Mouse (Mus musculus): Measurements from ENCODE around the gene C530008M17Rik. TPM values are rescaled to one million over a fixed set of nuclear protein-coding genes. Genes with fewer than 3 reads are reported as not detected.

C530008M17Rik gene
- polyA plus RNA-seq, 1 experiment from 2014 or later: 29.9 TPM

GRCm38 (mm10) chr5:76771371-76771770 is 115.1 kb downstream of the C530008M17Rik start:
- Histone ChIP-seq H3K4me1 (no peaks in the 10 kb centered on the region), H3K9me3 (no peaks in the 10 kb centered on the region), H3K27me3 (ENCODE audit: insufficient read depth, poor library complexity, severe bottlenecking) (no peaks in the 10 kb centered on the region), H3K27ac (no peak overlapping the region), H3K4me3 (no peak overlapping the region), H3K36me3 (no peaks in the 10 kb centered on the region)
- WGBS: 82% methylated on average over 5 of the region's 5 CpGs
- no peak for DNase-seq (ENCODE audit: low spot score)

- H3K4me1 ChIP-seq: no peaks in the 10 kb centered on the region
- WGBS: 68% methylated on average over 4 of the region's 4 CpGs
- no peak for DNase-seq (ENCODE audit: low spot score)
These were observed 116.5 kb downstream of the C530008M17Rik start for GRCm38 (mm10) chr5:76772831-76773230.

GRCm38 (mm10) chr5:76773492-76774158 is 117.3 kb downstream of the C530008M17Rik start:
- no peaks in the 10 kb centered on the region for H3K27me3 ChIP-seq (ENCODE audit: insufficient read depth, poor library complexity, severe bottlenecking)
- H3K4me1 ChIP-seq: no peaks in the 10 kb centered on the region
- H3K36me3 ChIP-seq: no peaks in the 10 kb centered on the region
- no peak overlapping the region for H3K27ac ChIP-seq
- no peak for DNase-seq (ENCODE audit: low spot score)
- no peaks in the 10 kb centered on the region for H3K9me3 ChIP-seq
- 71% methylated on average over 9 of the region's 9 CpGs for WGBS
- H3K4me3 ChIP-seq: no peak overlapping the region

More at GRCm38 (mm10) chr5:76772831-76773230, 116.5 kb downstream of the C530008M17Rik start:
- Histone ChIP-seq H3K4me3 (no peak overlapping the region), H3K27me3 (ENCODE audit: insufficient read depth, poor library complexity, severe bottlenecking) (no peaks in the 10 kb centered on the region), H3K27ac (no peak overlapping the region), H3K9me3 (no peaks in the 10 kb centered on the region), H3K36me3 (no peaks in the 10 kb centered on the region)

- Histone ChIP-seq H3K36me3 (no peaks in the 10 kb centered on the region), H3K4me1 (peaks cover 3% of the 10 kb centered on the region; the same call in 1 of the 2 replicates), H3K27ac (no peak overlapping the region), H3K27me3 (ENCODE audit: insufficient read depth, poor library complexity, severe bottlenecking) (no peaks in the 10 kb centered on the region), H3K9me3 (no peaks in the 10 kb centered on the region), H3K4me3 (no peak overlapping the region)
- DNase-seq (ENCODE audit: low spot score): no peak
- WGBS: 54% methylated on average over 14 of the region's 14 CpGs
These were observed 122.8 kb downstream of the C530008M17Rik start for GRCm38 (mm10) chr5:76779094-76779615.

GRCm38 (mm10) chr5:76781943-76782342 is 125.6 kb downstream of the C530008M17Rik start:
- Histone ChIP-seq H3K4me3 (no peak overlapping the region), H3K4me1 (peaks cover 3% of the 10 kb centered on the region; the same call in 1 of the 2 replicates), H3K27me3 (ENCODE audit: insufficient read depth, poor library complexity, severe bottlenecking) (no peaks in the 10 kb centered on the region), H3K27ac (no peak overlapping the region), H3K9me3 (no peaks in the 10 kb centered on the region), H3K36me3 (no peaks in the 10 kb centered on the region)
- 59% methylated on average over 13 of the region's 13 CpGs for WGBS
- DNase-seq (ENCODE audit: low spot score): no peak

- Histone ChIP-seq H3K9me3 (no peaks in the 10 kb centered on the region), H3K4me1 (peaks cover 3% of the 10 kb centered on the region; the same call in 1 of the 2 replicates), H3K36me3 (no peaks in the 10 kb centered on the region), H3K27ac (no peak overlapping the region), H3K27me3 (ENCODE audit: insufficient read depth, poor library complexity, severe bottlenecking) (no peaks in the 10 kb centered on the region), H3K4me3 (no peak overlapping the region)
- 48% methylated on average over 7 of the region's 7 CpGs for WGBS
- DNase-seq (ENCODE audit: low spot score): no peak
These were observed 126.2 kb downstream of the C530008M17Rik start for GRCm38 (mm10) chr5:76782414-76783103.

GRCm38 (mm10) chr5:76783104-76783441 is 126.8 kb downstream of the C530008M17Rik start:
- H3K27me3 ChIP-seq (ENCODE audit: insufficient read depth, poor library complexity, severe bottlenecking): no peaks in the 10 kb centered on the region
- peaks cover 3% of the 10 kb centered on the region; the same call in 1 of the 2 replicates for H3K4me1 ChIP-seq
- H3K4me3 ChIP-seq: no peak overlapping the region
- no peak overlapping the region for H3K27ac ChIP-seq
- no peaks in the 10 kb centered on the region for H3K9me3 ChIP-seq
- H3K36me3 ChIP-seq: no peaks in the 10 kb centered on the region
- WGBS: 68% methylated on average over 8 of the region's 8 CpGs
- DNase-seq (ENCODE audit: low spot score): no peak

- no peaks in the 10 kb centered on the region for H3K9me3 ChIP-seq
- no peak for DNase-seq (ENCODE audit: low spot score)
- no peak overlapping the region for H3K4me3 ChIP-seq
- no peak overlapping the region for H3K27ac ChIP-seq
- WGBS: 59% methylated on average over 7 of the region's 7 CpGs
- H3K27me3 ChIP-seq (ENCODE audit: insufficient read depth, poor library complexity, severe bottlenecking): no peaks in the 10 kb centered on the region
- H3K4me1 ChIP-seq: peaks cover 2% of the 10 kb centered on the region; the same call in 1 of the 2 replicates
- H3K36me3 ChIP-seq: no peaks in the 10 kb centered on the region
These were observed 127.9 kb downstream of the C530008M17Rik start for GRCm38 (mm10) chr5:76784151-76784723.

- 73% methylated on average over 6 of the region's 6 CpGs for WGBS
- Histone ChIP-seq H3K4me1 (no peaks in the 10 kb centered on the region), H3K27me3 (ENCODE audit: insufficient read depth, poor library complexity, severe bottlenecking) (no peaks in the 10 kb centered on the region), H3K9me3 (no peaks in the 10 kb centered on the region), H3K4me3 (no peak overlapping the region), H3K36me3 (no peaks in the 10 kb centered on the region), H3K27ac (no peak overlapping the region)
- DNase-seq (ENCODE audit: low spot score): no peak
These were observed 128.7 kb downstream of the C530008M17Rik start for GRCm38 (mm10) chr5:76785013-76785412.

GRCm38 (mm10) chr5:76789881-76790280 is 133.6 kb downstream of the C530008M17Rik start:
- H3K9me3 ChIP-seq: no peaks in the 10 kb centered on the region
- no peak overlapping the region for H3K27ac ChIP-seq
- no peaks in the 10 kb centered on the region for H3K4me1 ChIP-seq
- H3K27me3 ChIP-seq (ENCODE audit: insufficient read depth, poor library complexity, severe bottlenecking): no peaks in the 10 kb centered on the region
- DNase-seq (ENCODE audit: low spot score): no peak
- no peak overlapping the region for H3K4me3 ChIP-seq
- H3K36me3 ChIP-seq: no peaks in the 10 kb centered on the region
- WGBS: 88% methylated on average over 4 of the region's 4 CpGs

GRCm38 (mm10) chr5:76791280-76791679 is 135.0 kb downstream of the C530008M17Rik start:
- H3K27me3 ChIP-seq (ENCODE audit: insufficient read depth, poor library complexity, severe bottlenecking): no peaks in the 10 kb centered on the region
- H3K36me3 ChIP-seq: no peaks in the 10 kb centered on the region
- 47% methylated on average over 4 of the region's 4 CpGs for WGBS
- DNase-seq (ENCODE audit: low spot score): no peak
- H3K27ac ChIP-seq: no peak overlapping the region
- H3K4me1 ChIP-seq: no peaks in the 10 kb centered on the region
- no peaks in the 10 kb centered on the region for H3K9me3 ChIP-seq
- no peak overlapping the region for H3K4me3 ChIP-seq

GRCm38 (mm10) chr5:76792720-76793119 is 136.4 kb downstream of the C530008M17Rik start:
- H3K36me3 ChIP-seq: no peaks in the 10 kb centered on the region
- H3K27ac ChIP-seq: no peak overlapping the region
- no peaks in the 10 kb centered on the region for H3K9me3 ChIP-seq
- DNase-seq (ENCODE audit: low spot score): no peak
- H3K4me3 ChIP-seq: no peak overlapping the region
- whole genome bisulfite sequencing: 85% methylated on average over 6 of the region's 6 CpGs
- H3K27me3 ChIP-seq (ENCODE audit: insufficient read depth, poor library complexity, severe bottlenecking): no peaks in the 10 kb centered on the region
- H3K4me1 ChIP-seq: 0 out of 2 replicates have a peak, but pooled peaks cover under 1% of the 10 kb centered on the region

- Histone ChIP-seq H3K27ac (no peak overlapping the region), H3K4me1 (0 out of 2 replicates have a peak, but pooled peaks cover 2% of the 10 kb centered on the region), H3K36me3 (no peaks in the 10 kb centered on the region), H3K4me3 (no peak overlapping the region), H3K27me3 (ENCODE audit: insufficient read depth, poor library complexity, severe bottlenecking) (no peaks in the 10 kb centered on the region), H3K9me3 (no peaks in the 10 kb centered on the region)
- DNase-seq (ENCODE audit: low spot score): no peak
- WGBS: 92% methylated on average over 8 of the region's 8 CpGs
These were observed 141.7 kb downstream of the C530008M17Rik start for GRCm38 (mm10) chr5:76798043-76798442.
